Mouse (Mus musculus) granulocyte monocyte progenitor cell, adult 5-6 weeks (primary cell): ENCODE results near the gene Tmed6. TPM values are rescaled to one million over a fixed set of nuclear protein-coding genes. Genes with fewer than 3 reads are reported as not detected.
"Not testable (repeated sequence)": the region's sequence is repeated elsewhere in the genome, so short reads cannot be mapped to it uniquely, and the experiment has no call there.

Experiments used
- ATAC-seq: replicated peaks from 2 replicates; pipeline ENCODE4 v1.8.0; 2016; ENCODE audit warnings: mild to moderate bottlenecking, moderate TSS enrichment, inconsistent platforms; ENCODE audit not compliant: poor library complexity, severe bottlenecking
- total RNA-seq, 2 experiments: library from RNA; stranded (forward) in 1 of 2; stranded (reverse) in 1 of 2; fragments of 200-712, 200-1000 nt in 1 of 2; fragments of >200 nt in 1 of 2; fragmentation: Nextera tagmentation in 1 of 2; gene quantifications; 2 replicates each; pipeline ENCODE4 v1.2.3; 2014 to 2017

Tmed6 gene
- total RNA-seq, 2 experiments from 2014 or later, result not detected

- no peak for ATAC-seq
Observed at GRCm38 (mm10) chr8:107076239-107076888, 10.9 kb upstream of the Tmed6 start.

- no peak for ATAC-seq
Observed at GRCm38 (mm10) chr8:107074128-107074527, 8.7 kb upstream of the Tmed6 start.

GRCm38 (mm10) chr8:107073706-107074105 is 8.3 kb upstream of the Tmed6 start:
- ATAC-seq, result no peak

GRCm38 (mm10) chr8:107062613-107063012 is 2.8 kb downstream of the Tmed6 start:
- no peak for ATAC-seq

GRCm38 (mm10) chr8:107056973-107057369 is 8.5 kb downstream of the Tmed6 start:
- peak; percentile 57 for ATAC-seq

- peak; percentile 93 for ATAC-seq
Observed at GRCm38 (mm10) chr8:107056076-107056972, 9.1 kb downstream of the Tmed6 start, which contains the start of the genes Cog8 and Nip7. Cog8 (minus strand) TSS chr8:107056689. Nip7 (plus strand) TSS chr8:107056877.

GRCm38 (mm10) chr8:107052046-107052445 is 13.4 kb downstream of the Tmed6 start:
- ATAC-seq, result no peak

GRCm38 (mm10) chr8:107049480-107049879 is 16.0 kb downstream of the Tmed6 start:
- ATAC-seq, result no peak

GRCm38 (mm10) chr8:107048061-107048941 is 17.1 kb downstream of the Tmed6 start, which contains the start of gene Pdf:
Pdf (minus strand) TSS chr8:107048614.
- ATAC-seq, result peak; percentile 75

GRCm38 (mm10) chr8:107046976-107047375 is 18.5 kb downstream of the Tmed6 start:
- no peak for ATAC-seq

- no peak for ATAC-seq
Observed at GRCm38 (mm10) chr8:107045478-107045877, 20.0 kb downstream of the Tmed6 start.

- ATAC-seq, result peak; percentile 82
Observed at GRCm38 (mm10) chr8:107040632-107041031, 24.8 kb downstream of the Tmed6 start.

GRCm38 (mm10) chr8:107036626-107037025 is 28.8 kb downstream of the Tmed6 start:
- no peak for ATAC-seq

GRCm38 (mm10) chr8:107035641-107036040 is 29.8 kb downstream of the Tmed6 start:
- ATAC-seq, result no peak

GRCm38 (mm10) chr8:107033609-107034008 is 31.8 kb downstream of the Tmed6 start:
- not testable (repeated sequence) for ATAC-seq

GRCm38 (mm10) chr8:107031577-107032090 is 33.8 kb downstream of the Tmed6 start:
- peak; percentile 1; the same call in 1 of the 2 replicates for ATAC-seq

GRCm38 (mm10) chr8:107030650-107031576 is 34.5 kb downstream of the Tmed6 start, which contains the start of gene Vps4a:
Vps4a (plus strand) TSS chr8:107031222.
- peak; percentile 82 for ATAC-seq

GRCm38 (mm10) chr8:107030058-107030457 is 35.4 kb downstream of the Tmed6 start:
- ATAC-seq, result peak; percentile 78

GRCm38 (mm10) chr8:107029310-107029709 is 36.1 kb downstream of the Tmed6 start:
- no peak for ATAC-seq
